Mouse (Mus musculus) thymus, postnatal 14 days (tissue): ENCODE results near the gene Tob1.
A peak's percentile ranks its signal among the peaks of the same experiment; 100 is the strongest.

Experiments used
- DNase-seq: peaks from one replicate; pipeline ENCODE4 v3.0.0; 2021

The Tob1 gene

GRCm38 (mm10) chr11:94211124-94211603 lies at the start of gene Tob1:
TSS of gene Tob1 (plus strand) at chr11:94211454.
- DNase-seq: peak; percentile 98

- no peak for DNase-seq
Observed at GRCm38 (mm10) chr11:94161867-94162581, 49.2 kb upstream of the Tob1 start.

- no peak for DNase-seq
Observed at GRCm38 (mm10) chr11:94163005-94163767, 48.1 kb upstream of the Tob1 start.

GRCm38 (mm10) chr11:94165745-94166144 lies 45.5 kb upstream of the Tob1 start:
- DNase-seq: no peak

GRCm38 (mm10) chr11:94168238-94168637 lies 43.0 kb upstream of the Tob1 start:
- DNase-seq: no peak

- peak; percentile 8 for DNase-seq
Observed at GRCm38 (mm10) chr11:94169596-94169995, 41.7 kb upstream of the Tob1 start.

GRCm38 (mm10) chr11:94171691-94172090 lies 39.6 kb upstream of the Tob1 start:
- no peak for DNase-seq

- DNase-seq: no peak
Observed at GRCm38 (mm10) chr11:94172186-94172585, 39.1 kb upstream of the Tob1 start.

GRCm38 (mm10) chr11:94173726-94174146 lies 37.5 kb upstream of the Tob1 start:
- DNase-seq: no peak

- no peak for DNase-seq
Observed at GRCm38 (mm10) chr11:94175288-94175687, 36.0 kb upstream of the Tob1 start.

GRCm38 (mm10) chr11:94175694-94176093 lies 35.6 kb upstream of the Tob1 start:
- no peak for DNase-seq

- DNase-seq: no peak
Observed at GRCm38 (mm10) chr11:94177841-94178585, 33.2 kb upstream of the Tob1 start.

- no peak for DNase-seq
Observed at GRCm38 (mm10) chr11:94179768-94180167, 31.5 kb upstream of the Tob1 start.

- no peak for DNase-seq
Observed at GRCm38 (mm10) chr11:94180194-94180593, 31.1 kb upstream of the Tob1 start.

- no peak for DNase-seq
Observed at GRCm38 (mm10) chr11:94181694-94182093, 29.6 kb upstream of the Tob1 start.

- no peak for DNase-seq
Observed at GRCm38 (mm10) chr11:94182711-94183110, 28.5 kb upstream of the Tob1 start.

GRCm38 (mm10) chr11:94183120-94183519 lies 28.1 kb upstream of the Tob1 start:
- DNase-seq: no peak

- DNase-seq: no peak
Observed at GRCm38 (mm10) chr11:94183671-94184070, 27.6 kb upstream of the Tob1 start.

GRCm38 (mm10) chr11:94189579-94189978 lies 21.7 kb upstream of the Tob1 start:
- no peak for DNase-seq

GRCm38 (mm10) chr11:94190665-94191064 lies 20.6 kb upstream of the Tob1 start:
- no peak for DNase-seq

- no peak for DNase-seq
Observed at GRCm38 (mm10) chr11:94193109-94193508, 18.1 kb upstream of the Tob1 start.

GRCm38 (mm10) chr11:94196311-94196710 lies 14.9 kb upstream of the Tob1 start:
- no peak for DNase-seq

GRCm38 (mm10) chr11:94198405-94199146 lies 12.7 kb upstream of the Tob1 start:
- DNase-seq: no peak
